Mouse (Mus musculus) embryonic facial prominence, embryonic 13.5 days (tissue): Measurements from ENCODE around the gene Gm4297. TPM values are rescaled to one million over a fixed set of nuclear protein-coding genes. Genes with fewer than 3 reads are reported as not detected.
"Not testable (repeated sequence)": the region's sequence is repeated elsewhere in the genome, so short reads cannot be mapped to it uniquely, and the experiment has no call there.

Experiments used
- ATAC-seq: fragments of 200-750 bp; cut with Nextera tagmentation; 2 replicates; pipeline ENCODE4 v1.8.0; 2017; ENCODE audit warnings: low read depth; ENCODE audit not compliant: insufficient number of reproducible peaks, insufficient read depth, low FRiP score, low TSS enrichment
- H3K27ac ChIP-seq: fragments of 300-500 bp; sonication (generic); 2 replicates; pipeline ENCODE4 v1.5.1; 2015; ENCODE audit warnings: moderate library complexity, mild to moderate bottlenecking, inconsistent platforms
- H3K27me3 ChIP-seq: fragments of 300-500 bp; sonication (generic); 2 replicates; pipeline ENCODE4 v1.6.1; 2015; ENCODE audit warnings: mild to moderate bottlenecking, inconsistent platforms
- H3K36me3 ChIP-seq: fragments of 300-500 bp; sonication (generic); 2 replicates; pipeline ENCODE4 v1.6.1; 2015; ENCODE audit warnings: mild to moderate bottlenecking, inconsistent platforms
- H3K4me1 ChIP-seq: fragments of 300-500 bp; sonication (generic); 2 replicates; pipeline ENCODE4 v1.6.1; 2015; ENCODE audit warnings: inconsistent platforms
- H3K4me2 ChIP-seq: fragments of 300-500 bp; sonication (generic); 2 replicates; pipeline ENCODE4 v1.6.1; 2015; ENCODE audit warnings: moderate library complexity, mild to moderate bottlenecking, inconsistent platforms
- H3K4me3 ChIP-seq: fragments of 300-500 bp; sonication (generic); 2 replicates; pipeline ENCODE4 v1.5.1; 2015; ENCODE audit warnings: mild to moderate bottlenecking, inconsistent platforms
- H3K9ac ChIP-seq: fragments of 300-500 bp; sonication (generic); 2 replicates; pipeline ENCODE4 v1.6.1; 2015; ENCODE audit warnings: mild to moderate bottlenecking, inconsistent platforms
- H3K9me3 ChIP-seq: fragments of 300-500 bp; sonication (generic); 2 replicates; pipeline ENCODE4 v1.6.1; 2016; ENCODE audit warnings: inconsistent platforms
- WGBS: fragments of 180-500 bp; shearing (Covaris S2); methylation state at CpG from one replicate; pipeline ENCODE4 v1.1.7; 2015; ENCODE audit warnings: mixed read lengths; 5-methylcytosine and 5-hydroxymethylcytosine counted together
- microRNA-seq: library from miRNA; unstranded; fragments of <30 nt; microRNA quantifications from one replicate; pipeline ENCODE4, GENCODE M21; 2016
- polyA plus RNA-seq: library from polyadenylated mRNA; unstranded; fragments of >200 nt; fragmentation: Nextera tagmentation; extraction: Ambion mirVana; gene quantifications from 2 replicates; pipeline ENCODE4 v1.2.1, GENCODE M21; 2015

Gene Gm4297
- polyA plus RNA-seq = not detected in 2 replicates

DNA sequence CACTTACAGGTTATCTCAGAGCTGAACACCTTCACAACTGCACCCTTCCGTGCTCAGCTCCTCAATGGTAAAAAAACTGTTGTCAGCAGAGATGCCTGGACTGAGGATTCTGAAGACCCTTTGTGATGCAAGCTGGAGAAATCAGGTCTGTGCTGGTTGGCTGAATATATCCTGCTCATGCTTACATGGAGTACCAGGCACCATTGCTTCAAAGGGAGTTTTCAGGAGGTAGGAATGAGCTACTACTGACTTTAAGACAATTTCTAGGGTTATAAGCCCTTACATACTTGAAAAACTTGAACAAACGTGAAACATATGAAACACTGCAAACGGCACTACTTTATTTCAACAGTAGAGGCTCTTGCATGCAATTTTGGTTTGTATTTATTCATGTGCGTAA, at the start of gene Gm4297:
Gene Gm4297, minus strand, starts transcription at position 101 of the 400 bp plus-strand sequence.
- H3K9ac ChIP-seq, H3K4me1 ChIP-seq, H3K27ac ChIP-seq, ATAC-seq, H3K36me3 ChIP-seq, H3K4me2 ChIP-seq, H3K27me3 ChIP-seq, H3K4me3 ChIP-seq, H3K9me3 ChIP-seq: not testable (repeated sequence)
- 67% methylated on average over 4 of the region's 4 CpGs for WGBS

Small RNAs within 50 kb of the gene (microRNA-seq; reads per million reads assigned to microRNA genes)
- not detected for gene Gm27839
- gene Gm27910 = not detected

Other genes starting within 250 kb of the Gm4297 start
- gene Gm5934, start 74.1 kb downstream of the Gm4297 start, polyA plus RNA-seq = not detected in 2 replicates
- gene Gm5935, start 200.3 kb upstream of the Gm4297 start, polyA plus RNA-seq = not detected in 2 replicates